Mouse (Mus musculus) heart, adult 2 months (tissue): Measurements from ENCODE around the gene Zic4. TPM values are rescaled to one million over a fixed set of nuclear protein-coding genes. Genes with fewer than 3 reads are reported as not detected.

Source experiments
- DNase-seq, 2 experiments: peaks; one replicate each; pipeline ENCODE4 v3.0.0; 2021
- H3K27ac ChIP-seq: fragments of 200-600 bp; 2 replicates; pipeline ENCODE4 v1.8.1; 2022
- H3K27me3 ChIP-seq: fragments of 200-500 bp; 2 replicates; pipeline ENCODE4 v1.6.1; 2012; ENCODE audit warnings: mild to moderate bottlenecking, low read length, inconsistent platforms, mixed read lengths; ENCODE audit not compliant: control insufficient read depth, insufficient read depth
- H3K36me3 ChIP-seq: fragments of 200-500 bp; 2 replicates; pipeline ENCODE4 v1.6.1; 2012; ENCODE audit warnings: low read length, inconsistent platforms; ENCODE audit not compliant: control insufficient read depth, insufficient read depth
- H3K4me1 ChIP-seq: fragments of 200-500 bp; 2 replicates; pipeline ENCODE4 v1.6.1; 2011; ENCODE audit warnings: low read length; ENCODE audit not compliant: control insufficient read depth, insufficient read depth
- H3K4me3 ChIP-seq: fragments of 200-600 bp; 2 replicates; pipeline ENCODE4 v1.8.1; 2022
- H3K79me2 ChIP-seq: fragments of 200-500 bp; replicated peaks from 2 replicates; pipeline ENCODE4 v1.6.1; 2012; ENCODE audit warnings: mild to moderate bottlenecking, inconsistent platforms, low read length, moderate library complexity, mixed read lengths; ENCODE audit not compliant: control insufficient read depth, insufficient read depth
- H3K9ac ChIP-seq: fragments of 200-500 bp; 2 replicates; pipeline ENCODE4 v1.6.1; 2012; ENCODE audit warnings: low read depth, mild to moderate bottlenecking, control low read depth, inconsistent platforms, low read length, mixed read lengths
- CTCF ChIP-seq: fragments of 200-600 bp; IDR thresholded peaks from 2 replicates; pipeline ENCODE4 v1.8.1; 2022; ENCODE audit warnings: antibody characterized with exemption, mild to moderate bottlenecking, moderate library complexity
- EP300 ChIP-seq: fragments of 200-500 bp; IDR thresholded peaks from 2 replicates; pipeline ENCODE4 v1.6.1; 2011; ENCODE audit warnings: low read depth, low read length, control low read depth; ENCODE audit not compliant: insufficient read depth
- POLR2A ChIP-seq: fragments of 200-500 bp; IDR thresholded peaks from 2 replicates; pipeline ENCODE4 v1.6.1; 2011; ENCODE audit warnings: mild to moderate bottlenecking, low read depth, low read length, control low read depth; ENCODE audit not compliant: insufficient read depth
- WGBS: fragments of 180-500 bp; shearing (Covaris S2); methylation state at CpG from one replicate; pipeline ENCODE4 v1.1.7; 2018; 5-methylcytosine and 5-hydroxymethylcytosine counted together
- intact Hi-C: fragments of 180-260 bp; cut with DNase I; formaldehyde crosslinking; loops from one replicate; pipeline ENCODE4 v1.15.1; 2025
- polyA plus RNA-seq: library from polyadenylated mRNA; depleted of rRNA; stranded (reverse); fragments of >200 nt; gene quantifications from 2 replicates; pipeline ENCODE4 v1.2.3, GENCODE M21; 2012
- total RNA-seq, 2 experiments: library from RNA; stranded (reverse); gene quantifications; 2 replicates each; pipeline ENCODE4 v1.2.3; 2021

Zic4 gene
- total and polyA plus RNA-seq, 3 experiments = not detected

DNA sequence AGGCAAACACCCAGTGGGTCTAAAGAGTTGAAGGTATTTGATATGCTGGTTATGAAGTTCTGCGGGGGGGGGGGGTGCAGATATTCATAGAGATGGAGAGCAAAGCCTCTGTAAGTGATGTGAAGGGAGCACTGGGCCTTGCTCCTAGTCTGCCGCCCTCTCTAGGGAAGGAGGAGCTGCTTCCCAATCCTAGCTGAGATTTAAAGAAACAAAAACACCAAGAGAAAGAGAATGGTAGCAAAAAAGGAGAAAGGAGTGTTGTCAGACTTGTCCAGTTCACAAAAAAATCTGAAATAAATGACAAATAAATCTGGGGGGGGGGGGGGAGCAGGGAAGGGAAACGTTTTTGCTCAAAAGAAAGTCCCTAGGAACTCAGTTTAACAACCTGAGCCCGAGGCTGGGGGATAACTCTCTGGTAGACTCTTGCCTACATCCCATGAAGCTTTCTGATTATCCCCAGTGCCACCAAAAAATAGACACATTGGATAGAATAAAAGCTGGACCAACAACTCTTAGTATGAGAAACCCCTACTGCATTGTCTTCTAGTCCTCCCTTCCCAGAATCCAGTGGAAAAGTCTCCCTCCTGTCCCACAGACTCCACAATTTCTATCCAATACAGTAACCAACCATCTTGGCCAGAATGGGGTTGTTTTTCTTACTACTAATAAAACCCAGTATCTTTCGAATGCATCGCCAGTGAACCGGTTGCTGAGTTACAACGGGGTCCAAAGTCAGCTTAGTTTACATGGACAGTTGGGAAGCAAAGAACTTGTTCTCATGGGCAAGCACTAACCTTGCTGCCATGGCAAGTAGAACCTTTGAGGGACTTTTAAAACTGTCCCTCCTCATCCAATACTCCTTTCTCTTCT is 23.6 kb downstream of the Zic4 start:
- Histone ChIP-seq H3K9ac (no peak overlapping the region), H3K36me3 (no peaks in the 10 kb centered on the region), H3K27me3 (peaks cover 30% of the 10 kb centered on the region), H3K27ac (no peak overlapping the region), H3K4me3 (no peak overlapping the region), H3K4me1 (no peaks in the 10 kb centered on the region), H3K79me2 (no peaks in the 10 kb centered on the region)
- TF ChIP-seq EP300 = no peak
- no peak for TF ChIP-seq CTCF
- TF ChIP-seq POLR2A = no peak
- intact Hi-C loops = no loop called here
- 6% methylated on average over 8 of the region's 8 CpGs for WGBS
- no peak for DNase-seq

DNA sequence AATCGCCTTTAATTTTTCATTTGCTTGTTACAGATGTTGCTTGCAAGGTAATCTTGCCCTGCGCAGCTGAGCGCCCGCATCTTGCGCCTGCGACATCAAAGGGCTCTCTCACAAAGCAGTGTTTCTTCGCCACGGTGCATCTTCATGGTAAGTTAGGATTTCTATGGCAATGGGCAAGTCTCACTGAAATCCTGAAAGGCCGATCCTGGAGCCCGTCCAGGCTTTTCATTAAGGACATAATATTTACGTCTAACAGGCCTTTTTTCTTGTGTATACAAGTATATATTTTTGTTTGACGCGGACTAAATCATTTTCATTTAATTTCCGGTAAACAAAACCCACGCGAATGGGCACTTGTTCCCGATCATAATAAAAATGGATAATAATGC is 24.3 kb downstream of the Zic4 start:
- TF ChIP-seq CTCF = no peak
- no peak for TF ChIP-seq EP300
- TF ChIP-seq POLR2A = no peak
- no peak for DNase-seq
- Histone ChIP-seq H3K9ac (no peak overlapping the region), H3K27me3 (peaks cover 30% of the 10 kb centered on the region), H3K27ac (no peak overlapping the region), H3K4me1 (no peaks in the 10 kb centered on the region), H3K36me3 (no peaks in the 10 kb centered on the region), H3K79me2 (no peaks in the 10 kb centered on the region), H3K4me3 (no peak overlapping the region)
- 5% methylated on average over 17 of the region's 17 CpGs for WGBS
- intact Hi-C loops = no loop called here

DNA sequence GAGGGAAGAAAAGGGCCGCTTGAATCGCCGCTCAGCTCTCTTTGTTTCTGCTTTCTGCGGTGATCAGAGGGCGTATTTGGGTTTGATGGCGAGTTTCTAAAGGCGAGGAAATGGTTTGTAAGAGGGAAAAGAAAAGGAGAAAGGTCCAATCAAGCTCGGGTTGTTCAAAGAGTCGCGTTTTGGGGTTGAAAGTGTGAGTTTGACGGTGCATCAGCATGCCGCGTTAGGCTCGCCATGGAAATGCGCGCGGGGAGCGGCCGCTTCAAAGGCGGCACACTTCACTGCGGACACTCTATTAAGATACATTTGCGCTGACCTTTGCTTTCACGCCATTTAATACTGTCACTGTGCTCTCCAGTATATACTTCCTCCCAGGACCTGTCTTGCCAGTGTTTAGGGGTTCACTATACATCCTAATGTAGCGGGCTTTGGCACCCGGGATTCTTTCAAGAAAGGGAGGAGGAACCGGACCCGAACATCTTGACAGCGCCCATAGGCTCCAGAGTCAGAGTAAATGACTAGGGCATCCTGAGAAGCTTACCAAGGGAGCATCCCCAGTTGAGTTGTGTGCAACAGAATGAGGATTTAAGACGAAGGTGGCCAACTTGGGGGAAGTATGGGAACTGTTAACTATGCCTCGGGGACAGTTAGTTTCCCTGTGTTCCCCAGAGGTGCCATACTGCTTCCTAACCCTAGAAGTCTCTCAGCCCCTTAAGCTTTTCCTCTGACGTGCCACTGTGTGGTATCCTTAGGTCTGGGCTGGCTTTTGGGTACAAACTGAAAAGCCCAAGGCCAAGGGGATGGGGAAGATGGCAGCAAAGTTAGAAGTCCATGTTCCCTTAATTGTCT is 24.9 kb downstream of the Zic4 start:
- Histone ChIP-seq H3K36me3 (no peaks in the 10 kb centered on the region), H3K9ac (no peak overlapping the region), H3K4me3 (no peak overlapping the region), H3K4me1 (no peaks in the 10 kb centered on the region), H3K79me2 (no peaks in the 10 kb centered on the region), H3K27ac (no peak overlapping the region), H3K27me3 (peaks cover 30% of the 10 kb centered on the region)
- no peak for DNase-seq
- intact Hi-C loops = no loop called here
- no peak for TF ChIP-seq CTCF
- TF ChIP-seq EP300 = no peak
- no peak for TF ChIP-seq POLR2A
- 2% methylated on average over 31 of the region's 31 CpGs for whole genome bisulfite sequencing

- no peak overlapping the region for H3K4me3 ChIP-seq
- H3K27ac ChIP-seq = no peak overlapping the region
- H3K27me3 ChIP-seq = peaks cover 26% of the 10 kb centered on the region
- intact Hi-C loops = no loop called here
- H3K9ac ChIP-seq = no peak overlapping the region
- 2% methylated on average over 5 of the region's 5 CpGs for WGBS
- no peak for TF ChIP-seq EP300
- no peak for DNase-seq
- no peaks in the 10 kb centered on the region for H3K4me1 ChIP-seq
- H3K36me3 ChIP-seq = no peaks in the 10 kb centered on the region
- H3K79me2 ChIP-seq = no peaks in the 10 kb centered on the region
These were observed 25.5 kb downstream of the Zic4 start for GRCm38 (mm10) chr9:91387740-91388080.

GRCm38 (mm10) chr9:91388173-91388572 is 26.0 kb downstream of the Zic4 start:
- TF ChIP-seq CTCF (no peak), EP300 (no peak), POLR2A (no peak)
- H3K36me3 ChIP-seq = no peaks in the 10 kb centered on the region
- no peak overlapping the region for H3K9ac ChIP-seq
- no peak overlapping the region for H3K27ac ChIP-seq
- H3K27me3 ChIP-seq = peaks cover 23% of the 10 kb centered on the region
- 2% methylated on average over 4 of the region's 4 CpGs for WGBS
- intact Hi-C loops = no loop called here
- no peak overlapping the region for H3K4me3 ChIP-seq
- H3K4me1 ChIP-seq = no peaks in the 10 kb centered on the region
- H3K79me2 ChIP-seq = no peaks in the 10 kb centered on the region
- DNase-seq = no peak
